Mouse (Mus musculus): Measurements from ENCODE around the gene March2. TPM values are rescaled to one million over a fixed set of nuclear protein-coding genes. Genes with fewer than 3 reads are reported as not detected.
"Not testable (repeated sequence)": the region's sequence is repeated elsewhere in the genome, so short reads cannot be mapped to it uniquely, and the experiment has no call there.

March2 gene
- polyA plus RNA-seq, 1 experiment from 2014 or later: 51.2 TPM

GRCm38 (mm10) chr17:33746011-33746410 lies 27.5 kb upstream of the March2 start:
- Histone ChIP-seq H3K9me3 (ENCODE audit: control insufficient read depth) (no peaks in the 10 kb centered on the region), H3K4me3 (ENCODE audit: low read depth, low read length) (no peak overlapping the region), H3K9ac (ENCODE audit: low read depth, low read length) (no peak overlapping the region), H3K36me3 (ENCODE audit: control insufficient read depth, insufficient read depth) (peaks cover 31% of the 10 kb centered on the region), H3K27ac (ENCODE audit: low read depth, low read length) (no peak overlapping the region), H3K27me3 (replicated peaks; ENCODE audit: control insufficient read depth, insufficient read depth, low read length) (no peaks in the 10 kb centered on the region), H3K4me2 (replicated peaks; ENCODE audit: low read depth) (no peak overlapping the region), H3K4me1 (replicated peaks; ENCODE audit: control insufficient read depth, insufficient read depth, low read length) (no peaks in the 10 kb centered on the region)
- peak; percentile 88 for TF ChIP-seq CTCF (IDR thresholded peaks at IDR 0.05; ENCODE audit: low read depth)
- WGBS: 57% methylated on average over 2 of the region's 2 CpGs
- peak; percentile 82 for ATAC-seq

- no peaks in the 10 kb centered on the region for H3K27me3 ChIP-seq (replicated peaks; ENCODE audit: control insufficient read depth, insufficient read depth, low read length)
- no peak for TF ChIP-seq CTCF (IDR thresholded peaks at IDR 0.05; ENCODE audit: low read depth)
- no peaks in the 10 kb centered on the region for H3K4me1 ChIP-seq (replicated peaks; ENCODE audit: control insufficient read depth, insufficient read depth, low read length)
- H3K9me3 ChIP-seq (ENCODE audit: control insufficient read depth): no peaks in the 10 kb centered on the region
- WGBS: 63% methylated on average over 5 of the region's 5 CpGs
- no peak overlapping the region for H3K4me3 ChIP-seq (ENCODE audit: low read depth, low read length)
- no peak for ATAC-seq
- peaks cover 31% of the 10 kb centered on the region for H3K36me3 ChIP-seq (ENCODE audit: control insufficient read depth, insufficient read depth)
- H3K27ac ChIP-seq (ENCODE audit: low read depth, low read length): no peak overlapping the region
- H3K9ac ChIP-seq (ENCODE audit: low read depth, low read length): no peak overlapping the region
- H3K4me2 ChIP-seq (replicated peaks; ENCODE audit: low read depth): no peak overlapping the region
Measured at GRCm38 (mm10) chr17:33744686-33745384, 26.4 kb upstream of the March2 start.

GRCm38 (mm10) chr17:33742420-33742819 lies 23.9 kb upstream of the March2 start:
- H3K27me3 ChIP-seq (replicated peaks; ENCODE audit: control insufficient read depth, insufficient read depth, low read length): no peaks in the 10 kb centered on the region
- H3K4me2 ChIP-seq (replicated peaks; ENCODE audit: low read depth): no peak overlapping the region
- 71% methylated on average over 1 of the region's 1 CpGs for whole genome bisulfite sequencing

GRCm38 (mm10) chr17:33733526-33733925 lies 15.1 kb upstream of the March2 start:
- ATAC-seq; H3K4me3 ChIP-seq (ENCODE audit: low read depth, low read length); H3K4me2 ChIP-seq (replicated peaks; ENCODE audit: low read depth); H3K9ac ChIP-seq (ENCODE audit: low read depth, low read length); H3K27me3 ChIP-seq (replicated peaks; ENCODE audit: control insufficient read depth, insufficient read depth, low read length); H3K36me3 ChIP-seq (ENCODE audit: control insufficient read depth, insufficient read depth); H3K27ac ChIP-seq (ENCODE audit: low read depth, low read length); H3K9me3 ChIP-seq (ENCODE audit: control insufficient read depth); H3K4me1 ChIP-seq (replicated peaks; ENCODE audit: control insufficient read depth, insufficient read depth, low read length): not testable (repeated sequence)
- whole genome bisulfite sequencing: 68% methylated on average over 10 of the region's 10 CpGs

More at GRCm38 (mm10) chr17:33742420-33742819, 23.9 kb upstream of the March2 start:
- no peaks in the 10 kb centered on the region for H3K9me3 ChIP-seq (ENCODE audit: control insufficient read depth)
- ATAC-seq: no peak
- no peak overlapping the region for H3K9ac ChIP-seq (ENCODE audit: low read depth, low read length)
- no peak overlapping the region for H3K27ac ChIP-seq (ENCODE audit: low read depth, low read length)
- peaks cover 10% of the 10 kb centered on the region for H3K36me3 ChIP-seq (ENCODE audit: control insufficient read depth, insufficient read depth)
- H3K4me1 ChIP-seq (replicated peaks; ENCODE audit: control insufficient read depth, insufficient read depth, low read length): no peaks in the 10 kb centered on the region
- H3K4me3 ChIP-seq (ENCODE audit: low read depth, low read length): no peak overlapping the region
- no peak for TF ChIP-seq CTCF (IDR thresholded peaks at IDR 0.05; ENCODE audit: low read depth)

- not testable (repeated sequence) for H3K27ac ChIP-seq (ENCODE audit: low read depth, low read length); H3K4me1 ChIP-seq (replicated peaks; ENCODE audit: control insufficient read depth, insufficient read depth, low read length); H3K9me3 ChIP-seq (ENCODE audit: control insufficient read depth); H3K36me3 ChIP-seq (ENCODE audit: control insufficient read depth, insufficient read depth); H3K4me2 ChIP-seq (replicated peaks; ENCODE audit: low read depth); H3K27me3 ChIP-seq (replicated peaks; ENCODE audit: control insufficient read depth, insufficient read depth, low read length); ATAC-seq; H3K4me3 ChIP-seq (ENCODE audit: low read depth, low read length); H3K9ac ChIP-seq (ENCODE audit: low read depth, low read length)
- 51% methylated on average over 9 of the region's 9 CpGs for WGBS
Measured at GRCm38 (mm10) chr17:33732556-33733083, 14.2 kb upstream of the March2 start.

GRCm38 (mm10) chr17:33729215-33729614 lies 10.7 kb upstream of the March2 start:
- 59% methylated on average over 2 of the region's 2 CpGs for WGBS
- Histone ChIP-seq H3K4me1 (replicated peaks; ENCODE audit: control insufficient read depth, insufficient read depth, low read length) (no peaks in the 10 kb centered on the region), H3K27me3 (replicated peaks; ENCODE audit: control insufficient read depth, insufficient read depth, low read length) (no peaks in the 10 kb centered on the region), H3K4me3 (ENCODE audit: low read depth, low read length) (no peak overlapping the region), H3K9ac (ENCODE audit: low read depth, low read length) (no peak overlapping the region), H3K4me2 (replicated peaks; ENCODE audit: low read depth) (no peak overlapping the region), H3K36me3 (ENCODE audit: control insufficient read depth, insufficient read depth) (no peaks in the 10 kb centered on the region), H3K9me3 (ENCODE audit: control insufficient read depth) (no peaks in the 10 kb centered on the region), H3K27ac (ENCODE audit: low read depth, low read length) (no peak overlapping the region)
- TF ChIP-seq CTCF (IDR thresholded peaks at IDR 0.05; ENCODE audit: low read depth): peak; percentile 59
- ATAC-seq: no peak

All from intestine, postnatal 0 days (tissue).